Mouse (Mus musculus) embryo, embryonic 10.5 days (tissue): ENCODE data around the gene Ncf4.

Experiments
- DNase-seq: peaks from one replicate; pipeline ENCODE4 v3.0.0-alpha.2; 2015; ENCODE audit warnings: low spot score

Gene Ncf4

GRCm38 (mm10) chr15:78244695-78245492 is at the start of gene Ncf4:
Gene Ncf4 (plus strand): TSS chr15:78244801.
- DNase-seq = no peak

- DNase-seq = no peak
Measured at GRCm38 (mm10) chr15:78195096-78195880, 49.3 kb upstream of the Ncf4 start.

- DNase-seq = peak; percentile 50
Measured at GRCm38 (mm10) chr15:78204053-78204847, 40.4 kb upstream of the Ncf4 start.

- peak; percentile 44 for DNase-seq
Measured at GRCm38 (mm10) chr15:78205192-78205591, 39.4 kb upstream of the Ncf4 start.

- DNase-seq = no peak
Measured at GRCm38 (mm10) chr15:78206312-78206711, 38.3 kb upstream of the Ncf4 start, which contains the start of gene Pvalb. Gene Pvalb (minus strand): TSS chr15:78206400.

GRCm38 (mm10) chr15:78210203-78210602 is 34.4 kb upstream of the Ncf4 start:
- DNase-seq = no peak

GRCm38 (mm10) chr15:78211367-78211766 is 33.2 kb upstream of the Ncf4 start:
- DNase-seq = no peak

- no peak for DNase-seq
Measured at GRCm38 (mm10) chr15:78215269-78215668, 29.3 kb upstream of the Ncf4 start.

GRCm38 (mm10) chr15:78227816-78228215 is 16.8 kb upstream of the Ncf4 start:
- no peak for DNase-seq

GRCm38 (mm10) chr15:78231346-78232331 is 13.0 kb upstream of the Ncf4 start:
- peak; percentile 32 for DNase-seq

- DNase-seq = no peak
Measured at GRCm38 (mm10) chr15:78234823-78235509, 9.6 kb upstream of the Ncf4 start.

GRCm38 (mm10) chr15:78239453-78239852 is 5.1 kb upstream of the Ncf4 start:
- peak; percentile 93 for DNase-seq

- DNase-seq = no peak
Measured at GRCm38 (mm10) chr15:78239956-78240617, 4.5 kb upstream of the Ncf4 start.

GRCm38 (mm10) chr15:78241335-78241734 is 3.3 kb upstream of the Ncf4 start:
- no peak for DNase-seq

- DNase-seq = no peak
Measured at GRCm38 (mm10) chr15:78243061-78243460, 1.5 kb upstream of the Ncf4 start.

- DNase-seq = no peak
Measured at GRCm38 (mm10) chr15:78243774-78244173, 827 bp upstream of the Ncf4 start.

GRCm38 (mm10) chr15:78246143-78247116 is 1.8 kb downstream of the Ncf4 start:
- no peak for DNase-seq

- no peak for DNase-seq
Measured at GRCm38 (mm10) chr15:78247659-78248058, 3.1 kb downstream of the Ncf4 start.

- DNase-seq = no peak
Measured at GRCm38 (mm10) chr15:78248410-78248809, 3.8 kb downstream of the Ncf4 start.
